Mouse (Mus musculus): ENCODE measurements around the gene Vmp1.

The Vmp1 gene

DNA sequence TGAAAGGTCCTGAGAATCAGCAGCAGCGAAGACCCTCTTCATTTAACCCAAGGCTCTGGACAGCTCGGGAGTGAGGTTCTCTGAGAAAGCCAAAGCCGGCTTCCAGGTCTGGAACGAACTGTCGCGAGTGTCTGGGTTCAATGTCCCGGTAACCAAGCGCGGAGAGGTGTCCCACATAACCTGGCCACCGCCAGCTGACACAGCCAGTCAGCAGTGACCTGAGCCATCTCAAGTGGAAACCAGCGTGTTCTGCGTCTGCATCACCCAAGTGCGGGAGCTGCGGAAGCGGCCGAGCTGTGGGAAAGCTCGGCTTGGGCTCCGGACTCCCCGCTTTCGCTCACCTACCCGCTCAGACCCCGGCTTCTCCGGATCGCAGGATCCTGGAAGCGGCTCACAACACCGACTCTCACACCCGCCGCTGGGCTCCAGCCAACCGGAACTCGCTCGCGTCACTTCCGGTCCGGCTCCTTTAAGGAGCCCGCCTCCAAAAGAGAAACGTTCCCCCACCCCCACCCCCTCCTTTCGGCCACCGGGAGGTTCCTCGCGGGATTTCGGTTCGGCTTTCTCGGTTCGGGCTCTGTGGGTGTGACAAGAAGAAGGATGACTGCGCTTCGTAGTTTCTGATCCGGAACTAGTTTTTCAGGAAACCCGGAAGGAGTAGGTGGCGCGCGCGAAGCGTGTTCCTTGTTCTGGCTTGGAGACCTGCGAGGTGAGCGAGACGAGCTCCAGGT, at the start of gene Vmp1, which contains the start of gene Ptrh2:
Vmp1 (minus strand) TSS at position 442 of the 731 bp plus-strand sequence.
Ptrh2 (plus strand) TSS at position 591 of the 731 bp plus-strand sequence.
- DNase-seq (ENCODE audit: low spot score in 2 of 2) = peak; percentile 78 to 87

DNA sequence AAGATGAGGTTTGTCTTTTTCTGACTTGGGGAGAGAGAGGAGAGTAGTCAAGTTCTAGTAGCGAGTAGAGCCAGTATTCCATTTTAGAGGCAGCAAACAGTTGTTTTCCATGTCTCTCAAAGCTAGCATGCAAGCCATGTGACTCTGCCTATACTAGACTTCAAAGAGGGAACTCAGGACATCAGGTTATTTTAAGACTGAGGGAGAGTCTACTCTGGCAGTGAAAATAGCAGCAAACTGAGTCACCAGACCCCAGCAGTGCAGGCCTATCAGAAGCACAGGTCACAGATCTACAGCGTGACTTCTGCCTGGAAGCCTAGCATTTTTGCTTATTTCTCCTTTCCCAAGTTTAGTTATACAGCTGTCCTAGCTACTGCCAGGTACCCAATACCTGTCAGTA, 47.8 kb upstream of the Vmp1 start:
- DNase-seq (ENCODE audit: low spot score in 2 of 2) = no peak

DNA sequence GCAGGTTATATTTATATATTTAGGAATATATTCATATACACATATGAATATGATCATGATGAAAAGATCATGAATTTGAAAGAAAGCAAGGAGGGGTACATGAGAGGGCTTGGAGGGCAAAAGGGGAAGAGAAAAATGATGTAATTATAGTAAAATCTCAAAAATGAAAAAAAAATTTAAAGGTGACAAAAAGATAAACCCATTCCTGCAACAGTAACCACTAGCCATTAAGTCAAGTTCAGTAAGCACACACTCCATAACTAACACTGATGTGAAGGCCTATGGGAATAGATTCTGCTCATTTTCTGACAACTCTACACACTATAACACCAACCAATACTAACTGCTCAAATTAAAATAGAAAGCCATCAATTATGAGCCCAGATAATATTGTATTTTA, 42.0 kb upstream of the Vmp1 start:
- DNase-seq (ENCODE audit: low spot score in 2 of 2) = no peak

DNA sequence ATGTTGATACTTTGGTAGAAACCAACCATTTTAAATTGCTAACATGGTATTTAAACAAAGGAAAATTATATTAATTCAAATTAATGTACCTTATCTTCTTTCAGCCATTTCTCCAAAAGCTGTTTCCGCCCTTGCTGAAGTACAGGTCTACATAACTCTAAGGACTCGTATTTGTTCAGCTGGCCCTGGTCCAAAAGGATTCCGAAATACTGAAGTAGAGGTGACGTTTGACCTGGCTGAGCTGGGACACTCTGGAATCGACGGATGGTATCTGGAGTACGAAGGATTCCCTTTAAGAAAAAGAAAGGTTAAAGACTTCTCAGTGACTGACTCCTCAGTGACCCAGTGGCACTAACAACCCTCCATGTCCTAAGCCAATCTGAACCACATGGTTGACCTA, 41.3 kb upstream of the Vmp1 start:
- no peak for DNase-seq (ENCODE audit: low spot score in 2 of 2)

DNA sequence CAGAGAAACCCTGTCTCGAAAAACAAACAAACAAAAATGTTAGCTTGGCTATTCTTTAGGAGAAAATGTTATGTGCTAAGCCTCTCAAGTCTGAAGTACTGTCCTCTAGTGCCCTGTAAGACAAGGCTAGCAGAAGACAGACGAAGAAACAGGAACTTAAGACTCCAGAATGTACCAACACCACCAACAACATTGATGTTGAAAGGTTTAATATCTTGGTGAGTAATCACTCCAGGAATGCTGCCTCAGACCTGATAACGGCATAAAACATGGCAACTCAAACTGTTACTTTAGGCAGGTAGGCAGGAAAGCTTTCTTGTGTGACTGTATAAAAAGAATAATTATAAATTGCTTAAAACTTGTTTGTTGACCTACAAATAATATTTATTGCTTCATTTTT, 40.4 kb upstream of the Vmp1 start:
- no peak for DNase-seq (ENCODE audit: low spot score in 2 of 2)

DNA sequence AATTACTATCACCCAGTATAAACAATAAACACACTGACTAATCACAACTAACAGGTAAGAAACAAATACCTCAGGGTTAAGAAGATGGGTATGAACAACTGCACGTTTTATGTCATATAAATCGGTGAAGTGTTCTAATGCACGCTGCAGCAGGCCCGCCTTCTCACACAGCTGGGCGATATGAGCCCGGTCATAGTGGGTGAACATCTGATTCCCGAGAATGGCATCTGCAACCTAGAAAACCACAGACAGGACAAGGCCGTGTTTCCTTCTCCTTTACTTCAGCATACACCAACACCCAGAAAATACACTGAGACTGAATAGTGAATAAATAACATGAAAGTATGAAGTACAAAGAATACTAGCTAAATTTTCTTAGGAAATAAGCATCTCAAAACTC, 35.8 kb upstream of the Vmp1 start:
- DNase-seq (ENCODE audit: low spot score in 2 of 2) = no peak

DNA sequence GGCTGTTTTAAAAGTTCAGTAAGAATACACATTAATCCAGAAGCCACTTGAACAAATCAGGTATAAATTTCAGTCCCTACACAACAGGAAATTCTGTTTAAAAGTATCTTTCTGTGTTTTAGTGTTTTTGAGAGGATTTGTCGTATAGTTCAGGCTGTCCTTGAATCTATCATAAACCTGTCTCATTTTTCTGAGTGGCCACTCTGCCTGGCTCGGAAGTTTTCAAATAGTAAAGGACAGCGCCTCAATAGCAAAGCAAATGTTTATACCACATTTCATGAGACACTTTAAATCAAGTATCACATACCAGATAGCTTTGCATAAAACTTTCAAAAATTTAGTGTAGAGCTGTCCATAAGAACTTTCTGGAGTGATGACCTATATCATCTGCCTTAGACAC, 34.7 kb upstream of the Vmp1 start:
- no peak for DNase-seq (ENCODE audit: low spot score in 2 of 2)

DNA sequence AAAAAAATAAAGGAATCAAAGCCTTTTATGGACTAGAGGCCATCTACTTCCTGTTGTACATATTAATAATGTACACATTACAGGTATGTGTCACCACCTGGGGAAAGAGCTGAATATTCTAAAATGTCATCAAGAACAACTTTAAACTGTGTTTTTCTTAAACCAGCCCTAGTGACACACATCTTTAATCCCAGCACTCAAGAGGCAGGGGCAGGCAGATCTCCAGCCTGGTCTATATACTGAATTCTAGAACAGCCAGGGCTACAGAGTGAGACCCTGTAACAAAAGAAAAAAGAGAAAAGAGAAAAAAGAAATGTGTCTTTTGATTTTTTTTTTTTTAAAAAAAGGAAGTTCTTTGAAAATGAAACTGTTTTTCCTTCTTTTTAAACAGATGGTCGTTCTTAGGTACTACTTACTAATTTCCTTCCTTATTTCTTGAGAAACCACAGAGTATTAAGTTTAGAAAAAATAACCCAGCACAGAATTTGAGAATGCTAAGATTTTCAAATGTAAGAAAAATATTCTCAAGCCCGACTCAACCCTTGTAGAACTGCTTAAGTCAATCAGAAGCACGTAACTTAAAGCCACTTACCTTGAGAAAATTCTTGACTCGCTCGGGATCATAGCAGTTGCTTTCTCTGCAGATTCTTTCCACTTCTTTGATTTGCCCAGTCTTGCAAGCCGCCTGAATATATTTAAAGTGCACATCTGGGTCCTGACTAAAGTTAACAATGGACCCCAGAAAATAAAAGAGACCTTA, 33.9 kb upstream of the Vmp1 start:
- DNase-seq (ENCODE audit: low spot score in 2 of 2) = no peak

DNA sequence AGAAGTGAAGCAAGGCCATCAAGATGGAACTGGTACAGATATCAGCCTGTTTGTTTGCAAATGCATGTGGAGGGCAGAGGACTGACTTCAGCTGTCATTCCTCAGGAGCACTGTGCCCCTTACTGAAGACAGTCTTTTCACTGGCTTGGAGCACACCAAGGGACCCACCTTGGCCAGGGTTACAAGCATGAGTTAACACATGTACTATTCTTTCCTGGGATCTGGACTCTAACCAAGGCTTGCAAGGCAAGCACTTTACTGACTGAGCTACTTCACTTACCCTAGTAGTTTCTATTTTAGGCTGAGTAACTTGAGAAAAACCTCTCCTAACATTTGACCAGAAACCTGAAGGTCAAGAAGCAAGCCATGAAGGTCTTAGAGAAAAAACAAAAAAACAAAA, 31.0 kb upstream of the Vmp1 start:
- DNase-seq (ENCODE audit: low spot score in 2 of 2) = no peak

DNA sequence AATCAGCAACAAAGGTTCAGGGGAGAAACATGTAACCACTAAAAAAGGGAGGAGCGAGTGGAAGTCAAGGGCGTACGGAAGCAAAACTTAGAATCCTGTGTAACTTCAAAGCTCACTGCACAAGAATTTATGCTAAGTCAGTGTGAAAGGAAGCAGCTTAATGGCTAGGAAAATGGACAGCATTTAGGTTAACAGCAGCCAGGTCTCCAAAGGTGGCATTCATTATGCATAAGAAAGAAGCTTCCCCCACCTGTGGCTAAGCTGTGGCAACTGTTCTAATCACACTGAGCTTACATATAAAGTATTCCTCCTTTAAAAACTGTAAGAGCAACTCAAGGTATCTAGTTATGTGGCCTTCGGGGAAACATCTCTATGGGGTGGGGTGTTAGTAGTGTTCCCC, 17.5 kb upstream of the Vmp1 start:
- DNase-seq (ENCODE audit: low spot score in 2 of 2) = no peak

DNA sequence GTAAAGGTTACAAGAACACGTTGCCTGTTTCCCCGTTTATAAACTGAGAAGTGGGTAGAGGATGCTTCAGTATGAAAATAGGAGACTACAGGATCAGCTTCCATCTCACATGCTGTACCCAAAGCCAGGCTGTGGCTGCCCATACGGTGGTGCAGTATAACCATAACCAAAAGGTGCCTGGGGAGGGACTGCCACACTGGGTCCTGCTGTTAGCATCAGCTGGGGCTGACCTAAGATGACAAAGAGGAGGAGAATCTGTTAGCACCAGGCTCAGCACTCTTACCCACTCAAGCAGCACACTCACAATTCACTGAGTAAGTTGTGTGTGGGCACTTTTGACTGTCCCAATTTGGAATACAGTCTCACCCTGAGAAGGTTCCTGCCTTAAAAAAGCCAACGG, 11.8 kb upstream of the Vmp1 start:
- no peak for DNase-seq (ENCODE audit: low spot score in 2 of 2)

DNA sequence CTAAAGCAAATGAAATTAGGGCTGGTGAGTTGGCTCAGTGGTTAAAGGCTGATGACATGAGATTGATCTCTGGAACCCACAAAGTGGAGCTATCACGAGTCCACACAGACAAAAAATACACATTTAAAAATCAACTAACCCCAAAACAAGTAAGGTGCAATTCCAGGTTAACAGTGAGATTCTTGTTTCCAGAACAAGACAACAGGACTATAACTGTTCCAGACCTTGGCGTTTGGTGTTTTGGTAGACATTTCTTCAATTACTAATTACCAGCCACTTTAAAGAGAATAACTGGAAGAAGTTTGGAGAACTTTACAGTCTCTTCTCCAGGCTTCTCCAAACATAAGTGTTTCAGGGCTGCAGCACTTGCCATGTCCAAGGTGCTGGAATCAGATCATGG, 8.9 kb upstream of the Vmp1 start:
- no peak for DNase-seq (ENCODE audit: low spot score in 2 of 2)

DNA sequence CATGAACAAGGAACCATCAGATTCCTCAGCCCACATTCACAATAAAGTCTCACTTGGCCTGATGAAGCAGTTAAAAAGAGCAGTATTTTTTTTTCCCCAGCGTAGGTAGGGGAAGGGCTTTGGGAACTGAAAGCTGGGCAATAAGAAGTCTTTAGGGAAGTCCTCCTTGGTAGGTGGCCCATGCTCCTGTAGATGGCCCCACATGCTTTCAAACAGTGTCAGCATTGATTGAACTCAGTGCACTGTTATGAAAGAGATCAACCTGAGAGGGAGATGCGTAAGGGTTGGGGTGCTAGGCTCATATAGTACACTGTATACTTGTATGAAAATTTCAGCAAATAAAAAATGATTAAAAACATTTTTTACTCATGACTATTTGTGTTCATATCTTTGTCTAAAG, 8.3 kb upstream of the Vmp1 start:
- no peak for DNase-seq (ENCODE audit: low spot score in 2 of 2)

DNA sequence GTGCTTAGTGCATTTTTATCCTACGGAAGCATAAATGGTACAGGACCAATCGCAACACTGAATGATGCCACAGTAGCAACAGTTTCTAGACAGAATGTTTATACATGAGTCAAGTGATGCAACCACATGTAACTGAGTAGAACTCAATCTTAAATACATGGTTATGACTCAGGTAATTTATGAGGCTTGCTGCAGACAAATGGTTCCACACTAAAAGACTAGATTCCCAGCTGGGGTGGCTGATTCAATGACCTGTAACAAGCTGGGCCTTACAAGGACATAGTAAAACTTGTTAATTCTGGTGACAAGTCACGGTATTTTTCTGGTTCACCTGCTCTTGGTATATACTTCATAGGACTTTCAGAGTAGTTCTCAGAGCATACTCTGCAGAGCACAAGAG, 7.8 kb upstream of the Vmp1 start:
- DNase-seq (ENCODE audit: low spot score in 2 of 2) = no peak

DNA sequence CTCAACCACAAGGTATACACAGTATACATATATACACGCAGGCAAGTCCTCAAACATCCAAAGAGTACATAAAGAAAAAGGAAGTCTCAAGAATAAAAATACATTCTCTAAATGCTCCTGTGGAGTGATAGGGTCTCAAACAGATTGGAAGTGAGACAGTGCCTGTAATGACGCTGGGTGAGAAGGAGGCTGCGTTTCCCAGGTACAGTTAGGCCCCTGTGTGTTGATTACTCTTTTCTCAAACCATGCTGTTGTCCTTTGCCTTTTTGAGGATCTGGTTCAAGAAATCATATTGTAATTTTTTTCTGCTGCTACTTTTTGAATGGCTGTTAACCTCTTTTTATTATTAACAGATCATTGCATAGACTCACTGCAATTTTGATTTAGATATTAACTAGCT, 6.7 kb upstream of the Vmp1 start:
- DNase-seq (ENCODE audit: low spot score in 2 of 2) = no peak

DNA sequence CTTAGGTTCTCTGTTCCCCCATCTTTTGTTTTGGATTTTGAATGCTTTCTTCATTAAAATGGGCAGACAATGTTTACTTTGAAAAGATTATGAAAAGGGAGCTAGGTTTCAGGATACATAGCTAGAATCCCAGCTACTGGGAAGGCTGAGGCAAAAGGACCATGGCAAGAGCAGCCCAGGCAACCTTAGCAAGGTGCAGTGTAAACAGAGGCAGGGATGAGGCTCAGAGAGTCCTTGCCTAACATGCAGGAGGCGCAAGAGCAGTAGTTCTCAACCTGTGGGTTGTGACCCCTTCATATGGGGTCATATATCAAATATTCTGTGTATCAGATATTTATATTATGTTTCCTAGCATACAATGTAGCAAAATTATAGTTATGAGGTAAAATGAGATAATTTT, 1.7 kb upstream of the Vmp1 start:
- no peak for DNase-seq (ENCODE audit: low spot score in 2 of 2)

DNA sequence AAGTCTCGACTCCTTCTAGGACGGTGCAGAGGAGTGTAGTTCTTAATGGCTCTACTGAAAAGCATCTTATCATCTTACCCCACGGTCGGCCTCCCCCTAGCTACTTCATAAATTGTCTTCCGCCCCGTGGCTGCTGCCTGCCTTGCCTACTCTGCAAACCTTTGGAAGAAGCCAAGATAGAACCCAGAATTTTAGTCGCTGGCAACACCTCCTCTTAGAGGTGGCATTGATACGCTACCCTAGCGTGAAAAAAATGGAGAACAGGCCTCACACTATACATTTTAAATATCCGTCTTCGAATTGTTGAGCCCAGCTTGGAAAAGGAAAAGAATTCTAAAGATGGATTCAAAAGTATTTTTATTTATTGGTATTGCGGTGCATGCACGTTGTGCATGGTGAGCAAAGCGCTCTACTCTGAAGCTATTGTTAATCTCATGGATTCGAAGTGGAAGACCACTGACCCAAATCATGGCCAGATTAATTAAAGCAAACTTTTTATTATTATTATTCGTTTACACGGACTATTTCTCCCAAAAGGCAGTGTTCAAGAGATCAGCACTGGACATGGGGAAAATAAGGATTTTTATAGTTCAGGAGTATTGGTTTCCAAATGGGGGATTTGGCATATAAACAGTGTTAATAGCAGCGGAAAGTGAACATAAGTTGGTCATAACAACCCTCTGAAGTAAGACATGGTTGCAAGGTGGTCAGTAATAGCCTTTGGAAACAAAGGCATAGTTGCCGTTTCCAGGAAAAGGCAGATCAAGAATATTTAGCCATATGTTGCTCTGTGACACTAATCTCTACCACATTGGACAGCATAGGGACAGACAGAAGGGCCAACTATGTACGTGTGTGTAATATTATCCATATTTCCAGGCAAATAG, 733 bp upstream of the Vmp1 start:
- no peak for DNase-seq (ENCODE audit: low spot score in 2 of 2)

DNA sequence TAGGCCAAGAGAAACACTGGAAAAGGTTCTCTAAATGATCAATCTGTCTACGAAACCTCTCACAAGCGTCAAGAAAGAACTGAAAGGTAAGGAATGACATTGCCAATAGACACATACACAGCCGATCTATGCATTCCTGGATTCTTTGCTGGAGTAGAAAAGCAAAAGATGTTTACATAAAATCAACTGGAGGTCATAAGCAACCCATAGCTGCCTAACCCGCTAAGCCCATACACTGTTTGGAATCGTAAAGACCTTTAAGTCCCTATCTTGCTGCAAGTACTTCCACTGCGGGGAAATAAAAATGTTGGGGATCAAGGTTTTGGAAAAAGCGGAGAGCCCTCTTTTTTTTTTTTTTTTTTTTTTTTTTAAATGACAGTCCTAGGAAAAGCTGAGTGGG, 775 bp downstream of the Vmp1 start:
- no peak for DNase-seq (ENCODE audit: low spot score in 2 of 2)

DNA sequence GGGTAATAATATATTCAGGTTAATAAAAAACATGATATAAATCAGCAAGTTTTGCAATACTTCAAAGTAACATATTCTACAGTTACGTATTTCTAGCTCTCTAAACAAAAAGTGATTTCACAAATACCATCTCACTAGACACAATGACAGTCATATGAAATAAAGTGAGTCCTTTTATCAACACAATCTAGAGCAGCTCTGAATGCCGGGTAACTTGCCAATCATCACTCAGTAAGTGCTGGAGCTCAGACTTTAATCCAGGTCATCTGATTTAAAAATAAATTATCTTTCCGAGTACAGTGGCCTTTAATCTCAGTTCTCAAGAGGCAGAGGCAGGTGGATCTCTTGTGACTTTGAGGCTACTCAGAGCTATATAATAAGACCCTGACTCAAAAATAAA, 2.2 kb downstream of the Vmp1 start:
- no peak for DNase-seq (ENCODE audit: low spot score in 2 of 2)

DNA sequence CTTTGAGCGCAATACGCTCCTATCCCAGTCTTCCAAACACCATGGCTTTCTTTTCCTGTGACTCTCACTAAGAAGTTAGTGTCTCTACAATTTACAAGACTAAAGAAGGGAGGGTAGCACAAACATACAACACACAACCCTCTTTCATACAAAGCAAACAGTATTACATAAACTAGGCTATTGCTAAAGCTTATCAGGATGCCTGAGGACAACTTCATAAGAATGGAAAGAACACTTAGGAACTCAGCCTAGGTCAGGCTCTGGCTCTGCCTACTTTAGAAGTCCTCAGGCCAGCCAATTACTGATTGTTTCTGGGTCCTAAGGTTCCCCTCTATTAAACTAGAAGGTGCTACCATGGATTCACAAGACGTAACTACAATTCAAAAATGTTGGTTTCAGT, 2.9 kb downstream of the Vmp1 start:
- no peak for DNase-seq (ENCODE audit: low spot score in 2 of 2)

DNA sequence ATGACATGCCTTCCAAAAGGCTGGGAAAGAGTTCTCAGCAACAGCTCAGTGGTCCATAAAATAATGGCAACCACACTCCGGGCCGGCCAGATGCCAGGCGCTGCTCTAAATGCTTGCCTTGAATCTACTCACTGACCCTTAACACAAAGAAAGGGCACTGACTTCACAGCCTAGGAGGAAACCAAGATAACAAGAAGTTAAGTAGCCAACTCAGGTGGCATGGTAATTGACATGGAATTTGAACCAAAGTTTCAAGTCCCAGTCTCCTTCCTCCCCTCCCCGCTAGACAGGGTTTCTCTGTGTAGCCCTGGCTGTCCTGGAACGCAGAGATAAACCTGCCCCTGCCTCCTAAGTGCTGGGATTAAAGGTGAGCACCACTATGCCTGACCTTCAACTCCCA, 4.7 kb downstream of the Vmp1 start:
- no peak for DNase-seq (ENCODE audit: low spot score in 2 of 2)

DNA sequence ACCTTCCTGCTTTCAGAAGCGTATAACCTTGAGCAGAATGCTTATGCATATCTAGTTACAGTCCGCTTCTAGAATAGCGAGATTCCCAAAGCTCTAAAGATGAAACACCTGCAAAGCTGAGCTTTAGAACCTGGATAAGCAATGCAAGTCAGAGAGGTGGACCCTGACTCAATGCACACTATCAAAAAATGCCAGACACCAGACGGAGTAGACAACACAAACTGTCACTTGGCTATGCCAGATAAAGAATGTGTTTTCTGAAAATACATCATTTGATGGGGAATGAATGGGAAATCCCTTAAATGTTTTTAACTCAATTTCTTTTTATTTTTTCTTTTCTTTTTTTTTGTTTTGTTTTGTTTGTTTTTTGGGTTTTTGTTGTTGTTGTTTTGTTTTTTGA, 8.1 kb downstream of the Vmp1 start:
- no peak for DNase-seq (ENCODE audit: low spot score in 2 of 2)

DNA sequence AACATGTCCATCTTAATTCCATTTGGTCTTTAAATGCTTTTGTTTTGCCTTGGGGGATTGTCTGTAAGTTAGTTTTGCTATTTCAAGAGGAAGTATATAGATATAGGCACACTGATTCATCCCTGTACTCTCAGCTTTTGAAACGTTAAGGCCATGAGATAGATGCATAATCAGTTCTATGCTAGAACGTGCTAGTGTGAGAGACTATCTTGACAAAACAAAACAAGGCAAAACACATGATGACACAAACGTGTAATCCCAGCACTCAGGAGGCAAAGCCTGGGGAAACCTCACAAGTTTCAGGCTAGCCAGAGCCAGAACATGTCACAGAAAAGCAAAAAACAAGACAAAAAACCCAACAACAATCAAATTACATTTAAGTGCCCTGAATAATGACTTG, 10.9 kb downstream of the Vmp1 start:
- DNase-seq (ENCODE audit: low spot score in 2 of 2) = no peak

Measured in spleen, postnatal 14 days (tissue).